Mouse (Mus musculus): Measurements from ENCODE around the gene Rassf1.

DNA sequence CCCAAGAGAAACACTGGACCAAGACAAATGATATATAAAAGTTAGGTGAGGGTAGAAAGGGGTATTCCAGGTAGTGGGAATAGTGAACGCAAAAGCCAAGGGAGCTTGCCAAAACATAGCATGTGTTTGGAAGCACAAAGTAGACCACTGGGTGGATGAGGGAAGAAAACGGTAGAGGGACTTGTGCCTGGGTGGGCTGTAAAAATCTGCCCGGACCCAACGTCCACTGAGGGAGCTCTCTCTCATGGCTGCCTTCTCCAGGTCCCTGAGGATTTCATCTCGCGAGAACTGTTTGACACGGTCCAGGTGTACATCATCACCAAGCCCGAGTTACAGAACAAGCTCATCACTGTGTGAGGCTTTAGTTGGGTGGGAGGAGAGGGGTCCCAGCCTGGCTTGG lies 8.6 kb upstream of the Rassf1 start:
- TF ChIP-seq POLR2A (IDR thresholded peaks at IDR 0.05; ENCODE audit: insufficient read depth, low read depth, low read length) = no peak
- no peak for TF ChIP-seq CTCF (IDR thresholded peaks at IDR 0.05; ENCODE audit: insufficient read depth, low read depth, low read length)

Data from olfactory bulb, adult 2 months (tissue).